Mouse (Mus musculus) adrenal gland, postnatal 10 days (tissue): ENCODE measurements around the gene Ptbp1. TPM values are rescaled to one million over a fixed set of nuclear protein-coding genes. Genes with fewer than 3 reads are reported as not detected.

Source experiments
- microRNA-seq: library from miRNA; unstranded; fragments of <30 nt; microRNA quantifications from one replicate; pipeline ENCODE4 v1.2.0, GENCODE M21; 2021
- total RNA-seq, 2 experiments: library from RNA; stranded (reverse); gene quantifications; 2 replicates each; pipeline ENCODE4 v1.2.3; 2021

Ptbp1 gene
- total RNA-seq, 2 experiments from 2014 or later = 267 to 270 TPM

Small RNA genes lying within 50 kb of the gene (microRNA-seq; reads per million reads assigned to microRNA genes)
- not detected for gene Mir6910

Other genes starting within 250 kb of the Ptbp1 start
- under 1 TPM; 0.21 TPM for gene C2cd4c, start 240.4 kb upstream of the Ptbp1 start, total RNA-seq
- 1 to 10 TPM; 5.6 to 8.4 TPM for gene Shc2, start 216.5 kb upstream of the Ptbp1 start, total RNA-seq
- not detected for gene Odf3l2, start 208.7 kb upstream of the Ptbp1 start, total RNA-seq
- gene Madcam1, start 189.9 kb upstream of the Ptbp1 start, total RNA-seq = 1 to 10 TPM; 3.1 to 4.0 TPM
- gene Tpgs1, start 185.1 kb upstream of the Ptbp1 start, total RNA-seq = 10 to 100 TPM; 26.2 to 27.0 TPM
- 10 to 100 TPM; 90.2 to 96.7 TPM for gene Cdc34, start 172.2 kb upstream of the Ptbp1 start, total RNA-seq
- 1 to 10 TPM; 1.0 to 1.5 TPM for gene Gzmm, start 165.4 kb upstream of the Ptbp1 start, total RNA-seq
- 100 to 1,000 TPM; 662 to 732 TPM for gene Bsg, start 149.9 kb upstream of the Ptbp1 start, total RNA-seq
- 1 to 10 TPM; 7.2 to 8.7 TPM for gene Hcn2, start 137.8 kb upstream of the Ptbp1 start, total RNA-seq
- gene Polrmt, start 107.8 kb upstream of the Ptbp1 start, total RNA-seq = 10 to 100 TPM; 60.1 to 69.8 TPM
- gene Fgf22, start 99.4 kb upstream of the Ptbp1 start, total RNA-seq = not detected
- gene Rnf126, start 87.5 kb upstream of the Ptbp1 start, total RNA-seq = 10 to 100 TPM; 50.8 to 55.1 TPM
- 1 to 10 TPM; 5.5 to 5.7 TPM for gene Fstl3, start 77.2 kb upstream of the Ptbp1 start, total RNA-seq
- under 1 TPM; 0.09 to 0.21 TPM for gene Prss57, start 63.5 kb upstream of the Ptbp1 start, total RNA-seq
- 10 to 100 TPM; 69.6 to 80.2 TPM for gene Palm, start 60.9 kb upstream of the Ptbp1 start, total RNA-seq
- gene Misp, start 33.4 kb upstream of the Ptbp1 start, total RNA-seq = under 1 TPM in 1 of 2 experiments, not detected in 1; 0.27 TPM
- 1 to 10 TPM; 1.5 to 2.8 TPM for gene Prtn3, start 20.0 kb downstream of the Ptbp1 start, total RNA-seq
- 1 to 10 TPM; 3.4 to 4.3 TPM for gene Plppr3, start 20.2 kb downstream of the Ptbp1 start, total RNA-seq
- gene Elane, start 31.8 kb downstream of the Ptbp1 start, total RNA-seq = 1 to 10 TPM; 2.1 to 2.3 TPM
- 100 to 1,000 TPM; 316 to 348 TPM for gene Cfd, start 36.4 kb downstream of the Ptbp1 start, total RNA-seq
- gene Med16, start 54.5 kb downstream of the Ptbp1 start, total RNA-seq = 10 to 100 TPM; 48.1 to 50.8 TPM
- not detected for gene Gm26602, start 56.4 kb downstream of the Ptbp1 start, total RNA-seq
- gene Kiss1r, start 62.5 kb downstream of the Ptbp1 start, total RNA-seq = 1 to 10 TPM in 1 of 2 experiments, under 1 TPM in 1; 0.69 to 1.8 TPM
- 10 to 100 TPM; 78.9 to 93.6 TPM for gene R3hdm4, start 66.8 kb downstream of the Ptbp1 start, total RNA-seq
- 1 to 10 TPM; 6.3 to 8.1 TPM for gene Arid3a, start 72.6 kb downstream of the Ptbp1 start, total RNA-seq
- gene Wdr18, start 105.7 kb downstream of the Ptbp1 start, total RNA-seq = 10 to 100 TPM; 32.4 to 34.9 TPM
- gene Grin3b, start 116.3 kb downstream of the Ptbp1 start, total RNA-seq = under 1 TPM; 0.27 to 0.36 TPM
- 100 to 1,000 TPM; 143 to 146 TPM for gene Tmem259, start 129.9 kb downstream of the Ptbp1 start, total RNA-seq
- 10 to 100 TPM; 46.8 to 57.8 TPM for gene Cnn2, start 134.2 kb downstream of the Ptbp1 start, total RNA-seq
- 10 to 100 TPM; 16.0 to 19.8 TPM for gene Abca7, start 142.1 kb downstream of the Ptbp1 start, total RNA-seq
- gene Arhgap45, start 162.2 kb downstream of the Ptbp1 start, total RNA-seq = 10 to 100 TPM; 11.9 to 12.7 TPM
- 100 to 1,000 TPM in 1 of 2 experiments, 10 to 100 TPM in 1; 96.5 to 102 TPM for gene Polr2e, start 185.4 kb downstream of the Ptbp1 start, total RNA-seq
- 1,000 to 10,000 TPM; 1,132 to 1,146 TPM for gene Gpx4, start 192.7 kb downstream of the Ptbp1 start, total RNA-seq